Mouse (Mus musculus): ENCODE data around the gene Msl2.

Msl2 gene

GRCm38 (mm10) chr9:101074332-101075021, 576 bp downstream of the Msl2 start:
- DNase-seq (ENCODE audit: low read depth): peak; percentile 81

- DNase-seq (ENCODE audit: low read depth): peak; percentile 24
These were observed 1.2 kb downstream of the Msl2 start for GRCm38 (mm10) chr9:101075091-101075581.

GRCm38 (mm10) chr9:101075694-101076093, 1.8 kb downstream of the Msl2 start:
- no peak for DNase-seq (ENCODE audit: low read depth)

GRCm38 (mm10) chr9:101076095-101076875, 2.4 kb downstream of the Msl2 start:
- DNase-seq (ENCODE audit: low read depth): peak; percentile 67

- DNase-seq (ENCODE audit: low read depth): no peak
These were observed 3.6 kb downstream of the Msl2 start for GRCm38 (mm10) chr9:101077486-101077885.

- no peak for DNase-seq (ENCODE audit: low read depth)
These were observed 4.7 kb downstream of the Msl2 start for GRCm38 (mm10) chr9:101078579-101078978.

GRCm38 (mm10) chr9:101080046-101080685, 6.3 kb downstream of the Msl2 start:
- DNase-seq (ENCODE audit: low read depth): no peak

- DNase-seq (ENCODE audit: low read depth): no peak
These were observed 9.8 kb downstream of the Msl2 start for GRCm38 (mm10) chr9:101083728-101084127.

GRCm38 (mm10) chr9:101095425-101095824, 21.5 kb downstream of the Msl2 start:
- no peak for DNase-seq (ENCODE audit: low read depth)

GRCm38 (mm10) chr9:101096461-101096860, 22.6 kb downstream of the Msl2 start:
- no peak for DNase-seq (ENCODE audit: low read depth)

- DNase-seq (ENCODE audit: low read depth): no peak
These were observed 23.6 kb downstream of the Msl2 start for GRCm38 (mm10) chr9:101097542-101097941.

- DNase-seq (ENCODE audit: low read depth): no peak
These were observed 25.5 kb downstream of the Msl2 start for GRCm38 (mm10) chr9:101099445-101099844.

- no peak for DNase-seq (ENCODE audit: low read depth)
These were observed 26.3 kb downstream of the Msl2 start for GRCm38 (mm10) chr9:101100163-101100562.

- no peak for DNase-seq (ENCODE audit: low read depth)
These were observed 27.6 kb downstream of the Msl2 start for GRCm38 (mm10) chr9:101101547-101101946.

- DNase-seq (ENCODE audit: low read depth): no peak
These were observed 28.4 kb downstream of the Msl2 start for GRCm38 (mm10) chr9:101102288-101102687.

GRCm38 (mm10) chr9:101104931-101105330, 31.0 kb downstream of the Msl2 start:
- no peak for DNase-seq (ENCODE audit: low read depth)

- no peak for DNase-seq (ENCODE audit: low read depth)
These were observed 31.8 kb downstream of the Msl2 start for GRCm38 (mm10) chr9:101105735-101106134.

- DNase-seq (ENCODE audit: low read depth): no peak
These were observed 33.5 kb downstream of the Msl2 start for GRCm38 (mm10) chr9:101107386-101107785.

GRCm38 (mm10) chr9:101110013-101110412, 36.1 kb downstream of the Msl2 start:
- peak; percentile 70 for DNase-seq (ENCODE audit: low read depth)

GRCm38 (mm10) chr9:101113317-101113716, 39.4 kb downstream of the Msl2 start:
- peak; percentile 61 for DNase-seq (ENCODE audit: low read depth)

GRCm38 (mm10) chr9:101114182-101114884, 40.4 kb downstream of the Msl2 start:
- no peak for DNase-seq (ENCODE audit: low read depth)

- no peak for DNase-seq (ENCODE audit: low read depth)
These were observed 69.7 kb downstream of the Msl2 start for GRCm38 (mm10) chr9:101143635-101144034.

All from NIH3T3 (cell line).